Mouse (Mus musculus) liver, adult 2 months (tissue): ENCODE measurements around the gene Mt3.

Experiments used
- CTCF ChIP-seq: fragments of 200-500 bp; IDR thresholded peaks from 2 replicates; pipeline ENCODE4 v1.5.1; 2011; ENCODE audit warnings: low read depth, low read length, control low read depth
- POLR2A ChIP-seq: fragments of 200-500 bp; IDR thresholded peaks from 2 replicates; pipeline ENCODE4 v1.6.1; 2011; ENCODE audit warnings: low read length, control low read depth; ENCODE audit not compliant: insufficient read depth; ENCODE audit errors: extremely low read depth

DNA sequence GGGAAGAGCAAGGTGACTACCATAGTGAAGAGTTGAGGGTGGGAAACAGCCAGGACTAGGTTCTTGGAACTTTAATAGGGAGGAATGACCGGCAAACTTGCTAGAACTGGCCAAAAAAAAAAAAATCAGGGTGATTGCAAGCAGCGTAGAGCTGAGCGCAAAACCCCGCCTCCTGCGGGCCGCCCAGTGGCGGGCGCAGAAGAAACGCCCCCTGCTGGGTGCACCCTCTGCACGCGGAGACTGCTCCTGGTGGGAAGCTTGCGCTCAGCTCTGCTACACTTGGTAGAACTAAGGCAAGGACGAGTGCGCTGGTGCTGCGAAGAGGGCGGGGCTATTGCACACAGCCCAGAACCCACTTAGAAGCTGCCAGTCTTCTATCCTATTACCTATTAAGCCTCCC, 30.7 kb downstream of the Mt3 start:
- TF ChIP-seq POLR2A: 0 out of 2 replicates have a peak, but pooled peaks have one; percentile 25
- peak; percentile 81 for TF ChIP-seq CTCF
